Mouse (Mus musculus): ENCODE measurements around the gene Il25. TPM values are rescaled to one million over a fixed set of nuclear protein-coding genes. Genes with fewer than 3 reads are reported as not detected.

Il25 gene
- polyA plus RNA-seq, 1 experiment from 2014 or later = not detected

GRCm38 (mm10) chr14:54974068-54974791 lies 41.7 kb downstream of the Il25 start:
- DNase-seq (no peak), ATAC-seq (no peak)
- no peak overlapping the region for H3K9ac ChIP-seq (replicated peaks)
- H3K4me3 ChIP-seq (ENCODE audit: low read depth, low read length) = no peak overlapping the region
- no peak overlapping the region for H3K27ac ChIP-seq (ENCODE audit: low read depth)
- no peaks in the 10 kb centered on the region for H3K27me3 ChIP-seq (ENCODE audit: insufficient read depth, low read length)
- no peak overlapping the region for H3K4me2 ChIP-seq (ENCODE audit: low read depth, low read length)
- no peaks in the 10 kb centered on the region for H3K9me3 ChIP-seq (ENCODE audit: low read length)
- 72% methylated on average over 6 of the region's 6 CpGs for whole genome bisulfite sequencing (ENCODE audit: insufficient replicate concordance)
- H3K36me3 ChIP-seq (replicated peaks; ENCODE audit: insufficient read depth, low read length) = no peaks in the 10 kb centered on the region
- TF ChIP-seq EP300 (IDR thresholded peaks at IDR 0.05; ENCODE audit: low read depth) (no peak), CTCF (IDR thresholded peaks at IDR 0.05; ENCODE audit: low read depth) (no peak)
- H3K4me1 ChIP-seq (ENCODE audit: insufficient read depth) = no peaks in the 10 kb centered on the region

DNA sequence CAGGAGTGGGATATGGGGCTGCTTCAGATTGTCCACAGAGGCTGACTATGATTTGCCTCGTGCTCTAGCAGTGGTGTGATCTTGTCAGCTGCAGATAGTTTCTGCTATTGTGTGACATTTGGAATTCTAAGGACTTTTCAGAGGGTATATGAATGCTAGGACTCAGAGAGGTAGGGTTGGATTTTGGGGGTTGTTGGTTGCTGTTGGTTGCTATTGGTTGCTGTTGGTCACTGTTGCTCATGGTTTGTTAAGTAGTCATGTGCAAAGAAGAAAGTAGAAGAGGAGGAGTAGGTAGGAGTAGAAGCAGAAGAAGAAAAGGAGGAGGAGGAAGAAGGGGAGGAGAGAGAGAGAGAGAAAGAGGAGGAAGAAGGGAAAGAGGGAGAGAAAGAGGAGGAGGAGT lies 44.1 kb downstream of the Il25 start, which contains the start of gene Gm17428:
TSS of gene Gm17428 (plus strand) at position 301 of the 400 bp plus-strand sequence.
- no peak within 1 kb of the TSS for H3K4me3 ChIP-seq (ENCODE audit: low read depth, low read length)
- H3K9ac ChIP-seq (replicated peaks) = no peak within 1 kb of the TSS
- no peaks in the 10 kb centered on the region for H3K9me3 ChIP-seq (ENCODE audit: low read length)
- H3K27ac ChIP-seq (ENCODE audit: low read depth) = no peak within 1 kb of the TSS
- no peaks in the 10 kb centered on the region for H3K36me3 ChIP-seq (replicated peaks; ENCODE audit: insufficient read depth, low read length)
- ATAC-seq = no peak
- DNase-seq = no peak
- H3K4me1 ChIP-seq (ENCODE audit: insufficient read depth) = no peaks in the 10 kb centered on the region
- no peak within 1 kb of the TSS for H3K4me2 ChIP-seq (ENCODE audit: low read depth, low read length)
- no peaks in the 10 kb centered on the region for H3K27me3 ChIP-seq (ENCODE audit: insufficient read depth, low read length)
- WGBS (ENCODE audit: insufficient replicate concordance) = 56% methylated on average over 1 of the region's 1 CpGs
- TF ChIP-seq EP300 (IDR thresholded peaks at IDR 0.05; ENCODE audit: low read depth) (no peak), CTCF (IDR thresholded peaks at IDR 0.05; ENCODE audit: low read depth) (no peak)

DNA sequence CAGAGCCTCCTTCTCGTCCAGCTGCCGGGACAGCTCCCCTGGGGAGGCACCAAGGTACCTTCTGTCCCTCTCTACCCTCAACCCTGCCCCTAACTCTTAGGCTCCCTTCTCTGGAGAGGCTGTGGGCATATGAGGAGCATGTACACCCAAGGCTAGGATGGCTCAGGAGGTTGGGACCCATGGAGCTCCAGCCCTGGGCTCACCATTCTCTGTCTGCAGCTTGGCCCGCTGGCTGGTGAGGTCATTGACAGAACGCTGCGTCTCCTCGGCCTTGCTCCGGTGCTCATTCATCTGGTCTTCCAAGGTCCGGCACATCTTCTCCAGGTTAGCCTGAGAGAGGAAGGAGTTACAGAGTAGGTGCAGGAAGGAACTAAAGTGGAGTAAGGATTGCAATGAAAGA lies 46.2 kb downstream of the Il25 start:
- H3K36me3 ChIP-seq (replicated peaks; ENCODE audit: insufficient read depth, low read length) = no peaks in the 10 kb centered on the region
- H3K9ac ChIP-seq (replicated peaks) = no peak overlapping the region
- no peak for DNase-seq
- TF ChIP-seq EP300 (IDR thresholded peaks at IDR 0.05; ENCODE audit: low read depth) = no peak
- TF ChIP-seq CTCF (IDR thresholded peaks at IDR 0.05; ENCODE audit: low read depth) = no peak
- H3K27ac ChIP-seq (ENCODE audit: low read depth) = no peak overlapping the region
- H3K4me2 ChIP-seq (ENCODE audit: low read depth, low read length) = no peak overlapping the region
- 89% methylated on average over 8 of the region's 8 CpGs for WGBS (ENCODE audit: insufficient replicate concordance)
- no peaks in the 10 kb centered on the region for H3K27me3 ChIP-seq (ENCODE audit: insufficient read depth, low read length)
- ATAC-seq = no peak
- no peaks in the 10 kb centered on the region for H3K9me3 ChIP-seq (ENCODE audit: low read length)
- H3K4me3 ChIP-seq (ENCODE audit: low read depth, low read length) = no peak overlapping the region
- no peaks in the 10 kb centered on the region for H3K4me1 ChIP-seq (ENCODE audit: insufficient read depth)

DNA sequence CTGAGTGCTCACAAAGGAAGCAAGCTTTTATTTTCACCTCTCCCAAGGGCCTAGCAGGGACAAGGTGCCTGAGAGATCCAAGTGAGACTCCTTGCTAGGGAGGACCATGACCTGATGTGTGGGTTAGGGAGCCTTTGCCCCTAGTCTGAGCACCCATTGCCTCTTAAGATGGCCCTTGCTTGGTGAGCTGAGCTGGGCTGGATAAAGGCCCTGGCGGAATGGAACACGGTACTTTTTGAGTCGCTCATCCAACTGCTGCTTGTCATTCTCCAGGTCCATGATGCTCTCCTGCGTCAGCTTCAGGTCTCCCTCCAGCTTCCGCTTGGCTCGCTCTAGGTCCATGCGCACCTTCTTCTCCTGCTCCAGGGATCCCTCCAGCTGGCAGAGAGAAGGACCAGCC lies 49.4 kb downstream of the Il25 start:
- WGBS (ENCODE audit: insufficient replicate concordance) = 89% methylated on average over 7 of the region's 7 CpGs
- no peak overlapping the region for H3K4me3 ChIP-seq (ENCODE audit: low read depth, low read length)
- no peaks in the 10 kb centered on the region for H3K36me3 ChIP-seq (replicated peaks; ENCODE audit: insufficient read depth, low read length)
- H3K4me1 ChIP-seq (ENCODE audit: insufficient read depth) = no peaks in the 10 kb centered on the region
- TF ChIP-seq CTCF (IDR thresholded peaks at IDR 0.05; ENCODE audit: low read depth) = no peak
- TF ChIP-seq EP300 (IDR thresholded peaks at IDR 0.05; ENCODE audit: low read depth) = no peak
- no peaks in the 10 kb centered on the region for H3K9me3 ChIP-seq (ENCODE audit: low read length)
- no peak overlapping the region for H3K9ac ChIP-seq (replicated peaks)
- DNase-seq (no peak), ATAC-seq (no peak)
- H3K27me3 ChIP-seq (ENCODE audit: insufficient read depth, low read length) = no peaks in the 10 kb centered on the region
- H3K4me2 ChIP-seq (ENCODE audit: low read depth, low read length) = no peak overlapping the region
- H3K27ac ChIP-seq (ENCODE audit: low read depth) = no peak overlapping the region

MicroRNA genes within 50 kb of the gene (microRNA counts, 519-probe panel; counts per million panel counts)
- microRNA mmu-miR-208a (not detected), microRNA mmu-miR-208b (not detected)

Small RNA genes within 50 kb of the gene (microRNA-seq; reads per million reads assigned to microRNA genes)
- gene Mir208a (4.9 reads per million, percentile 7 among the genes with 10 or more reads in this experiment), gene Mir208b (52.3 reads per million, percentile 37 among the genes with 10 or more reads in this experiment)

Other genes with a start within 250 kb of the Il25 start
- gene 1700123O20Rik, start 246.5 kb upstream of the Il25 start, polyA plus RNA-seq (2015; fragmentation: Nextera tagmentation; extraction: Ambion mirVana) = 50.9 and 53.3 TPM in 2 replicates
- gene Acin1, start 245.8 kb upstream of the Il25 start, polyA plus RNA-seq (2015; fragmentation: Nextera tagmentation; extraction: Ambion mirVana) = 28.4 and 38.0 TPM in 2 replicates
- not detected in 2 replicates for gene Gm29776, start 233.9 kb upstream of the Il25 start, polyA plus RNA-seq (2015; fragmentation: Nextera tagmentation; extraction: Ambion mirVana)
- gene Cebpe, start 220.5 kb upstream of the Il25 start, polyA plus RNA-seq (2015; fragmentation: Nextera tagmentation; extraction: Ambion mirVana) = 13.7 and 15.0 TPM in 2 replicates
- 2.2 and 2.8 TPM in 2 replicates for gene Slc7a8, start 150.7 kb upstream of the Il25 start, polyA plus RNA-seq (2015; fragmentation: Nextera tagmentation; extraction: Ambion mirVana)
- not detected in 2 replicates for gene Rnf212b, start 118.6 kb upstream of the Il25 start, polyA plus RNA-seq (2015; fragmentation: Nextera tagmentation; extraction: Ambion mirVana)
- 3.9 and 4.0 TPM in 2 replicates for gene Homez, start 61.7 kb upstream of the Il25 start, polyA plus RNA-seq (2015; fragmentation: Nextera tagmentation; extraction: Ambion mirVana)
- 0.85 and 0.99 TPM in 2 replicates for gene Ppp1r3e, start 55.1 kb upstream of the Il25 start, polyA plus RNA-seq (2015; fragmentation: Nextera tagmentation; extraction: Ambion mirVana)
- 1.1 and 1.4 TPM in 2 replicates for gene Bcl2l2, start 49.3 kb upstream of the Il25 start, polyA plus RNA-seq (2015; fragmentation: Nextera tagmentation; extraction: Ambion mirVana)
- gene Gm20521, start 49.3 kb upstream of the Il25 start, polyA plus RNA-seq (2015; fragmentation: Nextera tagmentation; extraction: Ambion mirVana) = 0.11 and 0.19 TPM in 2 replicates
- 38.2 and 46.6 TPM in 2 replicates for gene Pabpn1, start 40.2 kb upstream of the Il25 start, polyA plus RNA-seq (2015; fragmentation: Nextera tagmentation; extraction: Ambion mirVana)
- gene Slc22a17, start 19.6 kb upstream of the Il25 start, polyA plus RNA-seq (2015; fragmentation: Nextera tagmentation; extraction: Ambion mirVana) = 1.1 TPM in 2 replicates
- gene Efs, start 6.6 kb upstream of the Il25 start, polyA plus RNA-seq (2015; fragmentation: Nextera tagmentation; extraction: Ambion mirVana) = 0.21 and 0.26 TPM in 2 replicates
- gene Cmtm5, start 3.6 kb downstream of the Il25 start, polyA plus RNA-seq (2015; fragmentation: Nextera tagmentation; extraction: Ambion mirVana) = 0.17 TPM in 1 of 2 replicates, not detected in the other
- gene Myh6, start 34.2 kb downstream of the Il25 start, polyA plus RNA-seq (2015; fragmentation: Nextera tagmentation; extraction: Ambion mirVana) = 0.36 TPM in 2 replicates
- not detected in 2 replicates for gene Gm17428, start 44.2 kb downstream of the Il25 start, polyA plus RNA-seq (2015; fragmentation: Nextera tagmentation; extraction: Ambion mirVana)
- 0.18 and 2.0 TPM in 2 replicates for gene Myh7, start 61.9 kb downstream of the Il25 start, polyA plus RNA-seq (2015; fragmentation: Nextera tagmentation; extraction: Ambion mirVana)
- 30.6 and 32.0 TPM in 2 replicates for gene Ngdn, start 82.8 kb downstream of the Il25 start, polyA plus RNA-seq (2015; fragmentation: Nextera tagmentation; extraction: Ambion mirVana)
- gene Zfhx2, start 159.6 kb downstream of the Il25 start, polyA plus RNA-seq (2015; fragmentation: Nextera tagmentation; extraction: Ambion mirVana) = 0.78 and 1.0 TPM in 2 replicates
- 5.9 and 7.0 TPM in 2 replicates for gene Thtpa, start 162.1 kb downstream of the Il25 start, polyA plus RNA-seq (2015; fragmentation: Nextera tagmentation; extraction: Ambion mirVana)
- 7.8 and 9.6 TPM in 2 replicates for gene Ap1g2, start 173.9 kb downstream of the Il25 start, polyA plus RNA-seq (2015; fragmentation: Nextera tagmentation; extraction: Ambion mirVana)
- not detected in 2 replicates for gene Jph4, start 184.2 kb downstream of the Il25 start, polyA plus RNA-seq (2015; fragmentation: Nextera tagmentation; extraction: Ambion mirVana)

All from liver, postnatal 0 days (tissue).